Mouse (Mus musculus) spleen, adult 2 months (tissue): ENCODE results near the gene Tbrg4. TPM values are rescaled to one million over a fixed set of nuclear protein-coding genes. Genes with fewer than 3 reads are reported as not detected.

ENCODE experiments used
- DNase-seq, 2 experiments: peaks; one replicate each; pipeline versions ENCODE4 v3.0.0 to v3.0.0-alpha.2; 2012 to 2021; ENCODE audit warnings: low spot score in 2 of 2, low read depth in 1 of 2
- H3K27ac ChIP-seq: fragments of 200-500 bp; 2 replicates; pipeline ENCODE4 v1.5.1; 2012; ENCODE audit warnings: low read length, inconsistent platforms; ENCODE audit not compliant: insufficient read depth
- H3K27me3 ChIP-seq: fragments of 200-500 bp; 2 replicates; pipeline ENCODE4 v1.6.1; 2012; ENCODE audit warnings: mild to moderate bottlenecking, moderate library complexity, low read length, inconsistent platforms; ENCODE audit not compliant: control insufficient read depth, insufficient read depth
- H3K36me3 ChIP-seq: fragments of 200-500 bp; 2 replicates; pipeline ENCODE4 v1.6.1; 2012; ENCODE audit warnings: mild to moderate bottlenecking, low read length, inconsistent platforms; ENCODE audit not compliant: control insufficient read depth, insufficient read depth
- H3K4me1 ChIP-seq: fragments of 200-500 bp; 2 replicates; pipeline ENCODE4 v1.6.1; 2011; ENCODE audit warnings: inconsistent platforms; ENCODE audit not compliant: control insufficient read depth, insufficient read depth, insufficient read length
- H3K4me3 ChIP-seq: fragments of 200-500 bp; 2 replicates; pipeline ENCODE4 v1.5.1; 2011; ENCODE audit warnings: mild to moderate bottlenecking, inconsistent platforms; ENCODE audit not compliant: insufficient read depth, insufficient read length; ENCODE audit errors: extremely low read depth
- CTCF ChIP-seq: fragments of 200-500 bp; IDR thresholded peaks from 2 replicates; pipeline ENCODE4 v1.5.1; 2011; ENCODE audit warnings: mild to moderate bottlenecking, inconsistent platforms; ENCODE audit not compliant: insufficient read depth, insufficient read length, insufficient replicate concordance; ENCODE audit errors: extremely low read depth
- POLR2A ChIP-seq: fragments of 200-500 bp; IDR thresholded peaks from 2 replicates; pipeline ENCODE4 v1.6.1; 2011; ENCODE audit warnings: low read depth, low read length, inconsistent platforms
- WGBS: fragments of 180-500 bp; shearing (Covaris S2); methylation state at CpG from one replicate; pipeline ENCODE4 v1.1.7; 2018; 5-methylcytosine and 5-hydroxymethylcytosine counted together
- polyA plus RNA-seq: library from polyadenylated mRNA; depleted of rRNA; stranded (reverse); fragments of >200 nt; gene quantifications from 2 replicates; pipeline ENCODE4 v1.2.3, GENCODE M21; 2012

Tbrg4 gene
- polyA plus RNA-seq, 1 experiment = 88.6 TPM

- Histone ChIP-seq H3K4me1 (peaks cover 9% of the 10 kb centered on the region), H3K36me3 (peaks cover 1% of the 10 kb centered on the region; the same call in 1 of the 2 replicates), H3K27me3 (peaks cover 4% of the 10 kb centered on the region; the same call in 1 of the 2 replicates), H3K4me3 (no peak overlapping the region), H3K27ac (no peak overlapping the region)
- 19% methylated on average over 12 of the region's 12 CpGs for WGBS
- TF ChIP-seq CTCF = no peak
- TF ChIP-seq POLR2A = no peak
- no peak for DNase-seq
Observed at GRCm38 (mm10) chr11:6603887-6604603, 21.8 kb downstream of the Tbrg4 start.

DNA sequence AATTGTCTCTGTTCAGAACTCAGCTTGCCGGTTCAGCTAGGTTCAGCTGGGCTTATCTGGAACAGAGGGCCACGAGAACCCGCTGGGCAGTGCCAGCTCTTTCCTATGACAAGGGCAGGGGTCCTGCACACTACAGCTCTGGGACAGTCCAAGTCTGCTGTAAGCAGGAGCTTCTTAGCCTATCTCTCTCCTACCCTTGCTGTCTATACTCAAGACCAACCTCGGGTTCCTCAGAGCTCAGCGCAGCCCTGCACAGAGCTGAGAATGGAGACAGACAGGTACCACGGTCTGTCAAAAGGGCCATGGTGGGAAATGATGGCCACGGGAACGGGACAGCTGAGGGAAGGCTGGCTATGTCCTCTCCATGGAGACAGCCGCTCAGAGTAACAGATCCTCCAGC, 22.6 kb downstream of the Tbrg4 start:
- Histone ChIP-seq H3K4me1 (peaks cover 9% of the 10 kb centered on the region), H3K4me3 (no peak overlapping the region), H3K27me3 (peaks cover 4% of the 10 kb centered on the region; the same call in 1 of the 2 replicates), H3K36me3 (peaks cover 9% of the 10 kb centered on the region), H3K27ac (no peak overlapping the region)
- WGBS = 72% methylated on average over 9 of the region's 9 CpGs
- DNase-seq = no peak
- TF ChIP-seq CTCF (no peak), POLR2A (no peak)

DNA sequence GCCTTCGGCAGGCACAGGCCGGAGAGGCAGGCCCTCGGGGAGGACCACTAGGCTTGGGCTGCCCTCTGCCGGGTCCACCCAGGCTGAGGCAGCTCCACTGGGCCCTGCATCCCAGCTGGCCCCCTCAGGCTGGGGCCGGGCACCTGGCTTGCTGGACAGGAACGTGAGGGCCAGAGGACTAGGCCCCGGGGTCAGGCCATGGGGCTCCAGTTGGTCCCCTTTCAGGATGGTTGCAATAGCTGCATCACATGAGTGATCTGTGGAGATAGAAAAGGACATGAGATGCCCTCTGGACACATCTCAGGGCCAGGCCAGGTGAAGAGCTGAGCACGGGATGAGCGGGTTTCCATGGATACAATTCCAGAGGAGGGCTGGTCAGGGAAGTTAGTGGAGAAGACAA, 23.2 kb downstream of the Tbrg4 start:
- no peak for DNase-seq
- H3K4me3 ChIP-seq = no peak overlapping the region
- H3K27me3 ChIP-seq = peaks cover 4% of the 10 kb centered on the region; the same call in 1 of the 2 replicates
- H3K27ac ChIP-seq = no peak overlapping the region
- no peak for TF ChIP-seq POLR2A
- no peak for TF ChIP-seq CTCF
- peaks cover 9% of the 10 kb centered on the region for H3K4me1 ChIP-seq
- peaks cover 14% of the 10 kb centered on the region for H3K36me3 ChIP-seq
- 87% methylated on average over 9 of the region's 9 CpGs for WGBS

GRCm38 (mm10) chr11:6601649-6602480, 24.0 kb downstream of the Tbrg4 start:
- peaks cover 9% of the 10 kb centered on the region for H3K4me1 ChIP-seq
- no peak overlapping the region for H3K27ac ChIP-seq
- no peak for DNase-seq
- no peak overlapping the region for H3K4me3 ChIP-seq
- H3K27me3 ChIP-seq = peaks cover 4% of the 10 kb centered on the region; the same call in 1 of the 2 replicates
- TF ChIP-seq CTCF (no peak), POLR2A (no peak)
- 66% methylated on average over 20 of the region's 20 CpGs for WGBS
- peaks cover 20% of the 10 kb centered on the region for H3K36me3 ChIP-seq

DNA sequence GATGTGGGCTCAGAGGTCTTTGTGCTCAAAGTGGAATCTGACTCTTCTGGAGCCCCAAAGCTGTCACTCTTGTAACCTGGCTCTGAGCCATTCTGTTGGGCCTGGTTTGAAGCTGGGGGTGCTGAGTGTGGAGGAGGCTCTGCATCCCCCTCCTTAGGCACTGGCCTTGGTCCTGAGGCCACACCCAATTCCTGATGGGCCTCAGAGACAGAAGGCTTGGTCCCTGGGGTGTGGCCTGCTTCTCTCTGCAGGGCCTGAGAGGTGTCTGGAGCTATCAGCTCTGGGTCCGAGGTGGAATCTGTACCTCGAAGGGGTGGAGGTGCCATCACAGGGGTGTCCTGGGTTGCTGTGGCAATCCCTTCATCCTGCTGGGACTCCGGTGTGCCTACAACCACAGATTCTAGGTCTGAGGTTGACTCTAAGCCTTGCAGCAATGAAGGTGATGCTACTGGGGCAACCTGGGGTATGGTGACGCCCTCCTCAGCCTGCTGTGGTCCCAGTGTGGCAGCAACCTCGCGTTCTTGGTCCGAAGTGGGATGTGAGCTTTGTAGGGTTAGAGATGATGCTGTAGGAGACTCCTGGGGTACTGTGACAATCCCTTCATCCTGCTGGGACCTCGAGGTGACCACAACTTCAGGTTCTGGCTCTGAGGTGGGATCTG, 25.5 kb downstream of the Tbrg4 start:
- DNase-seq = no peak
- Histone ChIP-seq H3K4me1 (peaks cover 7% of the 10 kb centered on the region), H3K27ac (no peak overlapping the region), H3K4me3 (no peak overlapping the region), H3K27me3 (peaks cover 2% of the 10 kb centered on the region; the same call in 1 of the 2 replicates), H3K36me3 (peaks cover 34% of the 10 kb centered on the region)
- WGBS = 79% methylated on average over 8 of the region's 8 CpGs
- TF ChIP-seq POLR2A (no peak), CTCF (no peak)

- Histone ChIP-seq H3K36me3 (peaks cover 37% of the 10 kb centered on the region), H3K4me1 (peaks cover under 1% of the 10 kb centered on the region; the same call in 1 of the 2 replicates), H3K4me3 (no peak overlapping the region), H3K27me3 (no peaks in the 10 kb centered on the region), H3K27ac (no peak overlapping the region)
- TF ChIP-seq POLR2A (no peak), CTCF (no peak)
- 83% methylated on average over 6 of the region's 6 CpGs for WGBS
- no peak for DNase-seq
Observed at GRCm38 (mm10) chr11:6599831-6600230, 26.0 kb downstream of the Tbrg4 start.
